Mouse (Mus musculus): ENCODE results near the gene Ttyh1. TPM values are rescaled to one million over a fixed set of nuclear protein-coding genes. Genes with fewer than 3 reads are reported as not detected.

Gene Ttyh1
- polyA plus RNA-seq, 2 experiments, result 1.9 to 4.8 TPM

GRCm38 (mm10) chr7:4087896-4088480, 31.2 kb upstream of the Ttyh1 start:
- ATAC-seq (ENCODE audit: low FRiP score, low read depth) (no peak), DNase-seq (ENCODE audit: low spot score) (no peak)
- Histone ChIP-seq H3K4me3 (replicated peaks; ENCODE audit: low read length) (no peak overlapping the region), H3K9me3 (ENCODE audit: control insufficient read depth, low read length) (no peaks in the 10 kb centered on the region), H3K36me3 (ENCODE audit: control insufficient read depth, insufficient read depth, low read length) (no peaks in the 10 kb centered on the region), H3K27me3 (ENCODE audit: control insufficient read depth, insufficient read depth, low read length) (no peaks in the 10 kb centered on the region), H3K27ac (replicated peaks; ENCODE audit: low read depth, low read length) (no peak overlapping the region), H3K4me2 (replicated peaks; ENCODE audit: low read depth, low read length, severe bottlenecking) (no peak overlapping the region), H3K4me1 (ENCODE audit: control insufficient read depth, insufficient read depth, low read length) (no peaks in the 10 kb centered on the region), H3K9ac (ENCODE audit: low read depth, low read length, severe bottlenecking) (no peak overlapping the region)
- no peak for TF ChIP-seq POLR2A (IDR thresholded peaks at IDR 0.05; ENCODE audit: borderline replicate concordance, extremely low read depth, insufficient read depth, insufficient read length)
- 85% methylated on average over 6 of the region's 6 CpGs for WGBS

DNA sequence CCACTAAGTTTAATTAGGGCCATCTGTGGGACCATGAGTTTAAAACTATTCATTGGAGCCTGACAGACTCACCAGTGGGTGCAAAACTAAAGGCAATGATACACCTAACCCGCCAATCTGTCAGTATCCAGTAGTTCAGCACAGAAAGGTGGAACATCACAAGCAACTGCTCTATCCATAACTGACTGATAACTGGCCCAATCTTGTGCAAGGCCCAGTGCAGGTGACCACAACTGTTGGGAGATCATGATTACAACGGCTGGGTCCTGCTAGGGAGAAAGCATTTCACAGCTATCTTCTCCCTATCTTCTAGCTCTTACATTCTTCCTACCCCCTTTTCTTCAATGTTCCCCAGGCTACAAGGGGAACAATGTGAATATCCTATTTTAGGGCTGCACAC, 30.5 kb upstream of the Ttyh1 start:
- no peak overlapping the region for H3K9ac ChIP-seq (ENCODE audit: low read depth, low read length, severe bottlenecking)
- H3K27me3 ChIP-seq (ENCODE audit: control insufficient read depth, insufficient read depth, low read length), result no peaks in the 10 kb centered on the region
- no peak for ATAC-seq (ENCODE audit: low FRiP score, low read depth)
- H3K4me2 ChIP-seq (replicated peaks; ENCODE audit: low read depth, low read length, severe bottlenecking), result no peak overlapping the region
- TF ChIP-seq POLR2A (IDR thresholded peaks at IDR 0.05; ENCODE audit: borderline replicate concordance, extremely low read depth, insufficient read depth, insufficient read length), result no peak
- H3K27ac ChIP-seq (replicated peaks; ENCODE audit: low read depth, low read length), result no peak overlapping the region
- 84% methylated on average over 2 of the region's 2 CpGs for WGBS
- no peak overlapping the region for H3K4me3 ChIP-seq (replicated peaks; ENCODE audit: low read length)
- no peaks in the 10 kb centered on the region for H3K36me3 ChIP-seq (ENCODE audit: control insufficient read depth, insufficient read depth, low read length)
- H3K4me1 ChIP-seq (ENCODE audit: control insufficient read depth, insufficient read depth, low read length), result no peaks in the 10 kb centered on the region
- no peak for DNase-seq (ENCODE audit: low spot score)
- no peaks in the 10 kb centered on the region for H3K9me3 ChIP-seq (ENCODE audit: control insufficient read depth, low read length)

- DNase-seq (ENCODE audit: low spot score) (no peak), ATAC-seq (ENCODE audit: low FRiP score, low read depth) (no peak)
- no peak overlapping the region for H3K4me2 ChIP-seq (replicated peaks; ENCODE audit: low read depth, low read length, severe bottlenecking)
- no peaks in the 10 kb centered on the region for H3K27me3 ChIP-seq (ENCODE audit: control insufficient read depth, insufficient read depth, low read length)
- H3K27ac ChIP-seq (replicated peaks; ENCODE audit: low read depth, low read length), result no peak overlapping the region
- no peak overlapping the region for H3K4me3 ChIP-seq (replicated peaks; ENCODE audit: low read length)
- H3K4me1 ChIP-seq (ENCODE audit: control insufficient read depth, insufficient read depth, low read length), result no peaks in the 10 kb centered on the region
- no peak for TF ChIP-seq POLR2A (IDR thresholded peaks at IDR 0.05; ENCODE audit: borderline replicate concordance, extremely low read depth, insufficient read depth, insufficient read length)
- WGBS, result 55% methylated on average over 8 of the region's 8 CpGs
- no peaks in the 10 kb centered on the region for H3K9me3 ChIP-seq (ENCODE audit: control insufficient read depth, low read length)
- H3K36me3 ChIP-seq (ENCODE audit: control insufficient read depth, insufficient read depth, low read length), result no peaks in the 10 kb centered on the region
- H3K9ac ChIP-seq (ENCODE audit: low read depth, low read length, severe bottlenecking), result no peak overlapping the region
Measured at GRCm38 (mm10) chr7:4091170-4091569, 28.0 kb upstream of the Ttyh1 start.

DNA sequence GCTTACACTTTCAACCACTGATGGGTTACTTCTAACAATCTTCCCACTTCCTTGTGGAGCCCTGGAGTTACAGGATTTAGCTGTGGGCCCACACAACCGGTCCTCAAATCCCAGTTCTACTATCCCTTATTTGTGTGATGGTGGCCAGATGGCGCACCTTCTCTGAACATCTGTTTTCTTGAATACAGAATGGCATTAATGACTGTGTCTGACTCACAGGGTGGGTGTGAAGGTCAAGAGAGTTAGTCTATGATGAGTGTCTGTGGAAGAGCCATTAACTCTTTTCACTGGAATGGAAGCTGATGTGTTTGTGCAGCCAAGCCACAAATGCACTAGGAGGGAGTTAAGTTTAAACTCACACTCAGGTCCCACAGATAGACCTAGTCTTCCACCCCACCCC, 20.9 kb upstream of the Ttyh1 start:
- DNase-seq (ENCODE audit: low spot score) (no peak), ATAC-seq (ENCODE audit: low FRiP score, low read depth) (no peak)
- TF ChIP-seq POLR2A (IDR thresholded peaks at IDR 0.05; ENCODE audit: borderline replicate concordance, extremely low read depth, insufficient read depth, insufficient read length), result no peak
- Histone ChIP-seq H3K9me3 (ENCODE audit: control insufficient read depth, low read length) (no peaks in the 10 kb centered on the region), H3K9ac (ENCODE audit: low read depth, low read length, severe bottlenecking) (no peak overlapping the region), H3K27me3 (ENCODE audit: control insufficient read depth, insufficient read depth, low read length) (no peaks in the 10 kb centered on the region), H3K27ac (replicated peaks; ENCODE audit: low read depth, low read length) (no peak overlapping the region), H3K4me2 (replicated peaks; ENCODE audit: low read depth, low read length, severe bottlenecking) (no peak overlapping the region), H3K36me3 (ENCODE audit: control insufficient read depth, insufficient read depth, low read length) (no peaks in the 10 kb centered on the region), H3K4me3 (replicated peaks; ENCODE audit: low read length) (no peak overlapping the region), H3K4me1 (ENCODE audit: control insufficient read depth, insufficient read depth, low read length) (no peaks in the 10 kb centered on the region)
- 62% methylated on average over 2 of the region's 2 CpGs for WGBS

- Histone ChIP-seq H3K4me2 (replicated peaks; ENCODE audit: low read depth, low read length, severe bottlenecking) (no peak overlapping the region), H3K27ac (replicated peaks; ENCODE audit: low read depth, low read length) (no peak overlapping the region), H3K9me3 (ENCODE audit: control insufficient read depth, low read length) (no peaks in the 10 kb centered on the region), H3K4me1 (ENCODE audit: control insufficient read depth, insufficient read depth, low read length) (no peaks in the 10 kb centered on the region), H3K4me3 (replicated peaks; ENCODE audit: low read length) (no peak overlapping the region), H3K36me3 (ENCODE audit: control insufficient read depth, insufficient read depth, low read length) (no peaks in the 10 kb centered on the region), H3K9ac (ENCODE audit: low read depth, low read length, severe bottlenecking) (no peak overlapping the region), H3K27me3 (ENCODE audit: control insufficient read depth, insufficient read depth, low read length) (no peaks in the 10 kb centered on the region)
- ATAC-seq (ENCODE audit: low FRiP score, low read depth) (no peak), DNase-seq (ENCODE audit: low spot score) (no peak)
- TF ChIP-seq POLR2A (IDR thresholded peaks at IDR 0.05; ENCODE audit: borderline replicate concordance, extremely low read depth, insufficient read depth, insufficient read length), result no peak
- 61% methylated on average over 2 of the region's 2 CpGs for WGBS
Measured at GRCm38 (mm10) chr7:4098832-4099231, 20.4 kb upstream of the Ttyh1 start.

- DNase-seq (ENCODE audit: low spot score) (no peak), ATAC-seq (ENCODE audit: low FRiP score, low read depth) (no peak)
- no peak overlapping the region for H3K4me3 ChIP-seq (replicated peaks; ENCODE audit: low read length)
- 79% methylated on average over 5 of the region's 5 CpGs for WGBS
- H3K9ac ChIP-seq (ENCODE audit: low read depth, low read length, severe bottlenecking), result no peak overlapping the region
- no peaks in the 10 kb centered on the region for H3K27me3 ChIP-seq (ENCODE audit: control insufficient read depth, insufficient read depth, low read length)
- no peaks in the 10 kb centered on the region for H3K9me3 ChIP-seq (ENCODE audit: control insufficient read depth, low read length)
- H3K4me1 ChIP-seq (ENCODE audit: control insufficient read depth, insufficient read depth, low read length), result no peaks in the 10 kb centered on the region
- H3K27ac ChIP-seq (replicated peaks; ENCODE audit: low read depth, low read length), result no peak overlapping the region
- H3K36me3 ChIP-seq (ENCODE audit: control insufficient read depth, insufficient read depth, low read length), result no peaks in the 10 kb centered on the region
- no peak for TF ChIP-seq POLR2A (IDR thresholded peaks at IDR 0.05; ENCODE audit: borderline replicate concordance, extremely low read depth, insufficient read depth, insufficient read length)
- H3K4me2 ChIP-seq (replicated peaks; ENCODE audit: low read depth, low read length, severe bottlenecking), result no peak overlapping the region
Measured at GRCm38 (mm10) chr7:4101144-4101543, 18.1 kb upstream of the Ttyh1 start.

Data from limb, embryonic 14.5 days (tissue).